Mouse (Mus musculus) heart, postnatal 0 days (tissue): ENCODE results near the gene Cnnm1. TPM values are rescaled to one million over a fixed set of nuclear protein-coding genes. Genes with fewer than 3 reads are reported as not detected.
"Not testable (repeated sequence)": the region's sequence is repeated elsewhere in the genome, so short reads cannot be mapped to it uniquely, and the experiment has no call there.

Experiments
- ATAC-seq: fragments of 200-750 bp; cut with Nextera tagmentation; 2 replicates; pipeline ENCODE4 v1.8.0; 2017; ENCODE audit warnings: low read depth, moderate number of reproducible peaks, moderate library complexity; ENCODE audit not compliant: insufficient read depth
- DNase-seq: peaks from one replicate; pipeline ENCODE4 v3.0.0-alpha.2; 2016; ENCODE audit warnings: low spot score
- H3K27ac ChIP-seq: fragments of 300-500 bp; sonication (generic); 2 replicates; pipeline ENCODE4 v1.5.1; 2014; ENCODE audit warnings: low read depth, mild to moderate bottlenecking
- H3K27me3 ChIP-seq: fragments of 300-500 bp; sonication (generic); 2 replicates; pipeline ENCODE4 v1.6.1; 2014; ENCODE audit warnings: low read length, mixed read lengths; ENCODE audit not compliant: control insufficient read depth, insufficient read depth
- H3K36me3 ChIP-seq: fragments of 300-500 bp; sonication (generic); replicated peaks from 2 replicates; pipeline ENCODE4 v1.6.1; 2014; ENCODE audit warnings: low read length, mixed read lengths; ENCODE audit not compliant: control insufficient read depth, insufficient read depth
- H3K4me1 ChIP-seq: fragments of 300-500 bp; sonication (generic); 2 replicates; pipeline ENCODE4 v1.6.1; 2014; ENCODE audit warnings: antibody characterized with exemption; ENCODE audit not compliant: control insufficient read depth, insufficient read depth
- H3K4me2 ChIP-seq: fragments of 300-500 bp; sonication (generic); 2 replicates; pipeline ENCODE4 v1.6.1; 2014; ENCODE audit warnings: low read depth, mild to moderate bottlenecking, low read length, moderate library complexity
- H3K4me3 ChIP-seq: fragments of 300-500 bp; sonication (generic); 2 replicates; pipeline ENCODE4 v1.5.1; 2014; ENCODE audit warnings: low read depth, low read length
- H3K9ac ChIP-seq: fragments of 300-500 bp; sonication (generic); replicated peaks from 2 replicates; pipeline ENCODE4 v1.6.1; 2014; ENCODE audit warnings: low read depth, low read length, mixed read lengths
- H3K9me3 ChIP-seq: fragments of 300-500 bp; sonication (generic); replicated peaks from 2 replicates; pipeline ENCODE4 v1.6.1; 2016; ENCODE audit warnings: low read length; ENCODE audit not compliant: control insufficient read depth
- CTCF ChIP-seq: IDR thresholded peaks from 2 replicates; pipeline ENCODE4 v1.5.1; 2016; ENCODE audit warnings: antibody characterized with exemption, control low read depth, low read depth
- EP300 ChIP-seq: IDR thresholded peaks from 2 replicates; pipeline ENCODE4 v1.6.1; 2016; ENCODE audit warnings: antibody characterized with exemption, low read depth
- WGBS: fragments of 180-500 bp; shearing (Covaris S2); extraction: QIAGEN DNeasy Blood & Tissue Kit; methylation state at CpG from one replicate; pipeline ENCODE4 v1.1.7; 2014; 5-methylcytosine and 5-hydroxymethylcytosine counted together
- polyA plus RNA-seq: library from polyadenylated mRNA; unstranded; fragments of >200 nt; fragmentation: Nextera tagmentation; extraction: Ambion mirVana; gene quantifications from 2 replicates; pipeline ENCODE4 v1.2.1, GENCODE M21; 2015
- total RNA-seq: library from RNA; depleted of rRNA; stranded (reverse); fragments of >200 nt; gene quantifications from 2 replicates; pipeline ENCODE4 v1.2.3, GENCODE M21; 2014; ENCODE audit warnings: low replicate concordance

Cnnm1 gene
- total and polyA plus RNA-seq, 2 experiments from 2014 or later, result 0.03 TPM; not detected in 1

DNA sequence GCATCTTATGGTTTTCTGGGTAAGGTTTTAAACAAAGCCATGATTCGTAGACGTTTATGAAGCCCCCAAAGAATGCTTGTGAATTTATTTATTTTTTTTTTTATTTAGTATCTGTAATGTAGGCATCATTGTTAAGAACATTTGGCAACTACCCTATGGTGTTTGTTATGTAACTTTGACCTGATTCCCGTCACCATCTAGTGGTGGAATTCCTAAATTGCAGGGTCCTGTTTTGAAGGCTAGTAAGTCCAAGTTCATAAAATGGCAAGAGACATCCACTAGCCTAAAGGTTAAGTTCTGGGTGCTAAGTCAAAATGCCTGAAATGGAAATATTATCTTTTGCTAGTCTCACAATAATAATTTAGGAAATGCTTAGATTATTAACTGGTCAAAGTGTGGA is 47.2 kb downstream of the Cnnm1 start:
- no peaks in the 10 kb centered on the region for H3K4me1 ChIP-seq
- no peaks in the 10 kb centered on the region for H3K9me3 ChIP-seq
- H3K36me3 ChIP-seq, result no peaks in the 10 kb centered on the region
- no peak overlapping the region for H3K27ac ChIP-seq
- H3K27me3 ChIP-seq, result no peaks in the 10 kb centered on the region
- ATAC-seq (no peak), DNase-seq (peak; percentile 30)
- TF ChIP-seq CTCF, result peak; percentile 66
- TF ChIP-seq EP300, result no peak
- 28% methylated on average over 3 of the region's 3 CpGs for WGBS
- no peak overlapping the region for H3K9ac ChIP-seq
- no peak overlapping the region for H3K4me3 ChIP-seq
- H3K4me2 ChIP-seq, result no peak overlapping the region

- WGBS, result 68% methylated on average over 1 of the region's 1 CpGs
- H3K9me3 ChIP-seq, H3K4me3 ChIP-seq, H3K27me3 ChIP-seq, H3K27ac ChIP-seq, ATAC-seq, H3K9ac ChIP-seq, H3K4me2 ChIP-seq, DNase-seq, H3K4me1 ChIP-seq, H3K36me3 ChIP-seq: not testable (repeated sequence)
Observed at GRCm38 (mm10) chr19:43493316-43493715, 53.1 kb downstream of the Cnnm1 start.

GRCm38 (mm10) chr19:43493878-43494277 is 53.6 kb downstream of the Cnnm1 start:
- H3K9me3 ChIP-seq, result no peaks in the 10 kb centered on the region
- DNase-seq, result no peak
- no peak overlapping the region for H3K9ac ChIP-seq
- H3K4me1 ChIP-seq, result no peaks in the 10 kb centered on the region
- H3K27ac ChIP-seq, result no peak overlapping the region
- TF ChIP-seq EP300 (no peak), CTCF (no peak)
- H3K4me2 ChIP-seq, result no peak overlapping the region
- ATAC-seq, result no peak
- WGBS, result 76% methylated on average over 6 of the region's 6 CpGs
- peaks cover 5% of the 10 kb centered on the region; the same call in 1 of the 2 replicates for H3K36me3 ChIP-seq
- no peak overlapping the region for H3K4me3 ChIP-seq
- H3K27me3 ChIP-seq, result 0 out of 2 replicates have a peak, but pooled peaks cover 4% of the 10 kb centered on the region

DNA sequence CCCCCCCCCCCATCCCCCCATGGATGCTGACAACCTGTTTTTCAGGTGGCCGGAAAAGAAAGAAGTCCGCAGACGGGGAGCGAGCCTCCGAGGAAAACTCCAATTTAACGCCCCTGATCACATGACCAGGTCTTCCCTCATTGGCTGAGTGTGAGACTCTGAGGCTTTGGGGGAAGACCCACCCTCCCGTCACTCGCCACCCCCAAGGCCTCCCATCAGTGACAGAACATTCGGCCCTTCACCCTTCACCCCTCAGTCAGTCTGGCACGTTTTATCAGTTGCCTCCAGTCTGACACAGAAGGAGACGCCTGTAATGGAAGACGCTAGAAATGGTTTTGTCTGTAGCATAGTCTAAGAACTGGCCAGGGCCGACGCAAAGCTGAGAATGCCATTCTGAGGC is 54.7 kb downstream of the Cnnm1 start:
- 0 out of 2 replicates have a peak, but pooled peaks cover 4% of the 10 kb centered on the region for H3K27me3 ChIP-seq
- H3K4me1 ChIP-seq, result no peaks in the 10 kb centered on the region
- no peak for DNase-seq
- H3K4me3 ChIP-seq, result peak overlapping the region; percentile 22
- no peak for TF ChIP-seq EP300
- H3K4me2 ChIP-seq, result peak overlapping the region; percentile 55
- 13% methylated on average over 14 of the region's 14 CpGs for WGBS
- no peak for ATAC-seq
- H3K27ac ChIP-seq, result no peak overlapping the region
- peaks cover 16% of the 10 kb centered on the region for H3K36me3 ChIP-seq
- no peaks in the 10 kb centered on the region for H3K9me3 ChIP-seq
- H3K9ac ChIP-seq, result 0 out of 2 replicates have a peak overlapping the region, but pooled peaks have one; percentile 10

- WGBS, result 14% methylated on average over 5 of the region's 5 CpGs
- no peak overlapping the region for H3K4me2 ChIP-seq
- ATAC-seq, result peak; percentile 38; the same call in 1 of the 2 replicates
- no peaks in the 10 kb centered on the region for H3K9me3 ChIP-seq
- peak; percentile 62 for DNase-seq
- TF ChIP-seq CTCF (peak; percentile 86), EP300 (no peak)
- H3K36me3 ChIP-seq, result peaks cover 25% of the 10 kb centered on the region
- H3K27me3 ChIP-seq, result 0 out of 2 replicates have a peak, but pooled peaks cover 4% of the 10 kb centered on the region
- no peak overlapping the region for H3K9ac ChIP-seq
- H3K27ac ChIP-seq, result no peak overlapping the region
- no peaks in the 10 kb centered on the region for H3K4me1 ChIP-seq
- no peak overlapping the region for H3K4me3 ChIP-seq
Observed at GRCm38 (mm10) chr19:43495846-43496245, 55.6 kb downstream of the Cnnm1 start.

GRCm38 (mm10) chr19:43497440-43497839 is 57.2 kb downstream of the Cnnm1 start:
- no peak for ATAC-seq
- Histone ChIP-seq H3K9me3 (no peaks in the 10 kb centered on the region), H3K4me1 (no peaks in the 10 kb centered on the region), H3K36me3 (peaks cover 40% of the 10 kb centered on the region), H3K9ac (no peak overlapping the region), H3K4me3 (no peak overlapping the region), H3K27ac (no peak overlapping the region), H3K27me3 (0 out of 2 replicates have a peak, but pooled peaks cover 4% of the 10 kb centered on the region), H3K4me2 (no peak overlapping the region)
- no peak for DNase-seq
- TF ChIP-seq EP300 (no peak), CTCF (no peak)
- WGBS, result 81% methylated on average over 7 of the region's 7 CpGs
